Mouse (Mus musculus) urinary bladder, postnatal 36 days (tissue): ENCODE results near the gene Agbl3.
A peak's percentile ranks its signal among the peaks of the same experiment; 100 is the strongest.

Source experiments
- DNase-seq, 2 experiments: peaks; one replicate each; pipeline ENCODE4 v3.0.0; 2022; ENCODE audit warnings: low spot score in 2 of 2, mixed read lengths in 1 of 2

Gene Agbl3

GRCm38 (mm10) chr6:34872871-34873270 is 92.6 kb downstream of the Agbl3 start:
- no peak for DNase-seq

- peak in 1 of 2 experiments; percentile 61 for DNase-seq
Observed at GRCm38 (mm10) chr6:34874101-34874921, 94.1 kb downstream of the Agbl3 start.

GRCm38 (mm10) chr6:34875268-34875761 is 95.1 kb downstream of the Agbl3 start:
- DNase-seq, result no peak

- DNase-seq, result no peak
Observed at GRCm38 (mm10) chr6:34875966-34876834, 96.0 kb downstream of the Agbl3 start.

GRCm38 (mm10) chr6:34876835-34877156 is 96.6 kb downstream of the Agbl3 start:
- no peak for DNase-seq

GRCm38 (mm10) chr6:34877509-34878321 is 97.5 kb downstream of the Agbl3 start, which contains the start of gene Cyren:
Cyren (minus strand) TSS chr6:34878060.
- DNase-seq, result peak; percentile 86 to 92

- no peak for DNase-seq
Observed at GRCm38 (mm10) chr6:34879101-34879740, 99.0 kb downstream of the Agbl3 start.

GRCm38 (mm10) chr6:34879911-34880475 is 99.8 kb downstream of the Agbl3 start:
- no peak for DNase-seq

GRCm38 (mm10) chr6:34884724-34885123 is 104.5 kb downstream of the Agbl3 start:
- DNase-seq, result no peak

GRCm38 (mm10) chr6:34887131-34887850 is 107.1 kb downstream of the Agbl3 start:
- no peak for DNase-seq

GRCm38 (mm10) chr6:34889185-34889584 is 109.0 kb downstream of the Agbl3 start:
- no peak for DNase-seq

GRCm38 (mm10) chr6:34895569-34895968 is 115.3 kb downstream of the Agbl3 start:
- no peak for DNase-seq

- no peak for DNase-seq
Observed at GRCm38 (mm10) chr6:34896168-34896780, 116.0 kb downstream of the Agbl3 start.

GRCm38 (mm10) chr6:34899127-34899526 is 118.9 kb downstream of the Agbl3 start:
- DNase-seq, result no peak

GRCm38 (mm10) chr6:34900990-34901389 is 120.8 kb downstream of the Agbl3 start:
- no peak for DNase-seq

GRCm38 (mm10) chr6:34901911-34902444 is 121.7 kb downstream of the Agbl3 start:
- DNase-seq, result no peak

- DNase-seq, result no peak
Observed at GRCm38 (mm10) chr6:34902578-34902977, 122.3 kb downstream of the Agbl3 start.

- no peak for DNase-seq
Observed at GRCm38 (mm10) chr6:34903441-34903840, 123.2 kb downstream of the Agbl3 start.

GRCm38 (mm10) chr6:34903851-34904250 is 123.6 kb downstream of the Agbl3 start:
- DNase-seq, result no peak
